Mouse (Mus musculus) neural tube, embryonic 12.5 days (tissue): ENCODE results near the gene Wee2. TPM values are rescaled to one million over a fixed set of nuclear protein-coding genes. Genes with fewer than 3 reads are reported as not detected.

Experiments
- ATAC-seq: fragments of 200-750 bp; cut with Nextera tagmentation; 2 replicates; pipeline ENCODE4 v1.8.0; 2017; ENCODE audit warnings: low read depth, mild to moderate bottlenecking, moderate TSS enrichment, moderate library complexity; ENCODE audit not compliant: low FRiP score
- H3K27ac ChIP-seq: fragments of 300-500 bp; sonication (generic); 2 replicates; pipeline ENCODE4 v1.5.1; 2016
- H3K27me3 ChIP-seq: fragments of 300-500 bp; sonication (generic); replicated peaks from 2 replicates; pipeline ENCODE4 v1.6.1; 2016; ENCODE audit warnings: mild to moderate bottlenecking
- H3K36me3 ChIP-seq: fragments of 300-500 bp; sonication (generic); 2 replicates; pipeline ENCODE4 v1.6.1; 2016; ENCODE audit warnings: mild to moderate bottlenecking
- H3K4me1 ChIP-seq: fragments of 300-500 bp; sonication (generic); 2 replicates; pipeline ENCODE4 v1.6.1; 2016
- H3K4me2 ChIP-seq: fragments of 300-500 bp; sonication (generic); replicated peaks from 2 replicates; pipeline ENCODE4 v1.6.1; 2016; ENCODE audit warnings: mild to moderate bottlenecking
- H3K4me3 ChIP-seq: fragments of 300-500 bp; sonication (generic); 2 replicates; pipeline ENCODE4 v1.5.1; 2016
- H3K9ac ChIP-seq: fragments of 300-500 bp; sonication (generic); 2 replicates; pipeline ENCODE4 v1.6.1; 2016; ENCODE audit warnings: mild to moderate bottlenecking
- H3K9me3 ChIP-seq: fragments of 300-500 bp; sonication (generic); 2 replicates; pipeline ENCODE4 v1.6.1; 2016; ENCODE audit warnings: mild to moderate bottlenecking
- WGBS: fragments of 180-500 bp; shearing (Covaris S2); methylation state at CpG from one replicate; pipeline ENCODE4 v1.1.7; 2016; 5-methylcytosine and 5-hydroxymethylcytosine counted together
- polyA plus RNA-seq: library from polyadenylated mRNA; unstranded; fragments of >200 nt; fragmentation: Nextera tagmentation; extraction: Ambion mirVana; gene quantifications from 2 replicates; pipeline ENCODE4 v1.2.1, GENCODE M21; 2016

Gene Wee2
- polyA plus RNA-seq, 1 experiment from 2014 or later = not detected

DNA sequence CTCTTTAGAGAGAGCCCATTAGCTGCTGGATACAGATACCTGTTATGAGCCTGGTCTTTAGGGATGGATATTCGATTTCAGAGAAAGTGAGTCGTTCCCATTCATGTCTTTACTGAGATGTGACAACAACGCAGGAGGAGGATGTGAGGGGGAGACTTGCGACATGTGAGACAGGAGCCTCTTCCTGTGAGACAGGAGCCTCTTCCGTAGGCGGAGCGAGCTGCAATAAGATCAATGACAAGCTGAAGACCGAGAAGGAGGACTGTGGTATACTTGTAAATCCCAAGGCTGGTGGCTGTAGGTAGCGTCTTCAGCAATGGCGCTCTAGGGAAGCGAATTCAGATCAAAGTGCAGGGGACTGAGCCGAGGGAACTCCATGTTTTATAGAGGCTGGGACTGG is 843 bp downstream of the Wee2 start:
- Histone ChIP-seq H3K27me3 (no peaks in the 10 kb centered on the region; the same call in none of the 2 replicates), H3K36me3 (no peaks in the 10 kb centered on the region), H3K9me3 (no peaks in the 10 kb centered on the region), H3K4me3 (no peak overlapping the region), H3K27ac (no peak overlapping the region), H3K4me1 (peaks cover 3% of the 10 kb centered on the region; the same call in 1 of the 2 replicates), H3K9ac (no peak overlapping the region), H3K4me2 (no peak overlapping the region; the same call in 1 of the 2 replicates)
- ATAC-seq = no peak
- 38% methylated on average over 12 of the region's 12 CpGs for WGBS

DNA sequence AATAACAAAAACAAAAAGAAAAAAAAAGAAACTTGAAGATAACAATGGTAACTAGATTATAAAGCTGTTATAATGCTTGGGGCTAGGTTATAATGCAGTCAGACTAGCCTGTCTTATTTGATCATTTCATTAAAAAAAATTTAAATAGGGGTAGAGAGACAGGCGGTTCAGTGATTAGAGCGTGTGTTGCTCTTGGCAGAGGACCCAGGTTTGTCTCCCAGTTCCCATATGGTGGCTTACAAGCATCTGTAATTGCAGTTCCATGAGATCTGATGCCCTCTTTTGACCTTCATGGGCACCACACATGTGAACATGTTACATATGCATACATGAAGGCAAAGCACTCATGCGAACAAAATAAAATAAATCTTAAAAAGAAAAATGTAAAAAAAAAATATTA is 2.4 kb downstream of the Wee2 start:
- Histone ChIP-seq H3K27ac (no peak overlapping the region), H3K9me3 (no peaks in the 10 kb centered on the region), H3K4me3 (no peak overlapping the region), H3K27me3 (no peaks in the 10 kb centered on the region; the same call in none of the 2 replicates), H3K4me2 (no peak overlapping the region), H3K4me1 (no peaks in the 10 kb centered on the region), H3K9ac (no peak overlapping the region), H3K36me3 (no peaks in the 10 kb centered on the region)
- ATAC-seq = no peak
- WGBS = 81% methylated on average over 3 of the region's 3 CpGs

GRCm38 (mm10) chr6:40441755-40442154 is 2.9 kb downstream of the Wee2 start:
- WGBS = 48% methylated on average over 3 of the region's 3 CpGs
- Histone ChIP-seq H3K36me3 (no peaks in the 10 kb centered on the region), H3K4me3 (no peak overlapping the region), H3K9me3 (no peaks in the 10 kb centered on the region), H3K27me3 (no peaks in the 10 kb centered on the region; the same call in none of the 2 replicates), H3K9ac (no peak overlapping the region), H3K4me1 (no peaks in the 10 kb centered on the region), H3K27ac (no peak overlapping the region), H3K4me2 (no peak overlapping the region)
- no peak for ATAC-seq

- no peak overlapping the region for H3K27ac ChIP-seq
- H3K27me3 ChIP-seq = no peaks in the 10 kb centered on the region; the same call in none of the 2 replicates
- no peak overlapping the region for H3K4me2 ChIP-seq
- 35% methylated on average over 10 of the region's 10 CpGs for WGBS
- ATAC-seq = no peak
- no peaks in the 10 kb centered on the region for H3K36me3 ChIP-seq
- H3K4me3 ChIP-seq = no peak overlapping the region
- H3K9me3 ChIP-seq = no peaks in the 10 kb centered on the region
- no peak overlapping the region for H3K9ac ChIP-seq
- H3K4me1 ChIP-seq = no peaks in the 10 kb centered on the region
Measured at GRCm38 (mm10) chr6:40443281-40443928, 4.5 kb downstream of the Wee2 start.

- no peaks in the 10 kb centered on the region for H3K36me3 ChIP-seq
- H3K27me3 ChIP-seq = no peaks in the 10 kb centered on the region
- no peaks in the 10 kb centered on the region for H3K4me1 ChIP-seq
- no peak for ATAC-seq
- H3K9ac ChIP-seq = no peak overlapping the region
- H3K9me3 ChIP-seq = no peaks in the 10 kb centered on the region
- no peak overlapping the region for H3K4me2 ChIP-seq
- H3K27ac ChIP-seq = no peak overlapping the region
- H3K4me3 ChIP-seq = no peak overlapping the region
Measured at GRCm38 (mm10) chr6:40448626-40449025, 9.7 kb downstream of the Wee2 start.

DNA sequence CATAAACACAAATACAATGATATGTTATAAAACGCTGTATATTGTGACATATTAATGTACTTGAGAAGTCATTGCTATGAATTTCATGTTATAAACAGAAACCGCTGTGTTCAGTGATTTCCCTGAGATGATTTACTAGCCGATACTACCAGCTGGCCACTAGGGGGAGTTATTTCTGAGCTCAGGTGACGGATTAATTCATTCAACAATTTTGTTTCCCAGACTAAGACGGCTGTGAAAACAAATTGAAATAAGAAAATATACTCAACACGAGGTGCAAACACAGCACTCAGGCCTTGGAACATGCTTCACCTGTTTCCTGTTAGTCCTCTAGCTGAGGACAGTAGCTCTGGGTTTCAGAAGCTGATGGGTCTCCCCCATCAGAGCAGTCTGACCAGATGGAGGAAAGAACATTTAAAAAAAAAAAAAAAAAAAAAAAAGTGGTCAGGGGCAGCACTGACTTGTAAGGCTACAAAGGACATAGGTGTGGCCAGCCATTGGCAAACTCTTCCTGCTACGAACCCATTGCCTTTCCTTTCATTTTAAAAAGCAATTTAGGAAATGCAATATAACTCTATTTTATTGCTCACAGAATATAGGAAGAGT is 15.7 kb downstream of the Wee2 start:
- H3K4me2 ChIP-seq = no peak overlapping the region
- WGBS = 24% methylated on average over 7 of the region's 7 CpGs

DNA sequence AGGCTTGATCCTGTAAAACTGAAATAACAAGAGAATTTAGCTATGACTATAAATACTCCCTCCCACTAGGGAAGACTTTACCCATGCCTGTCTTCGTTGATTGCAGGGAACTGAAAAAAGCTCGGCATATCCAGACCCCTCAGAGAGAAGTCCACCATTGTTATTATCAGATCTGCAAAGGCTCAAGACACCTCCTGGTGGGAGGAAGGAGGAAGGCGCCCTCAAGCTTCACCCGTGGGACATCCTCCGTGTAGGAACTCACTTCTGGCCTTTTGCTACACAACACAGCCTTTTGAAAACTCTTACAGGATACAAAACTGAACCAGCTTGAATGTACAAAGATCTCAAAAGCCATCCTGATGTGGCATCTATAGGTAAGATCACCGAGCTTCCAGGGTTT is 26.8 kb downstream of the Wee2 start:
- no peak for ATAC-seq
- Histone ChIP-seq H3K27ac (no peak overlapping the region), H3K4me1 (no peaks in the 10 kb centered on the region), H3K4me2 (no peak overlapping the region), H3K27me3 (no peaks in the 10 kb centered on the region), H3K36me3 (no peaks in the 10 kb centered on the region), H3K9me3 (no peaks in the 10 kb centered on the region), H3K9ac (no peak overlapping the region), H3K4me3 (no peak overlapping the region)
- WGBS = 48% methylated on average over 6 of the region's 6 CpGs

More for the DNA sequence above, 15.7 kb downstream of the Wee2 start:
- no peak for ATAC-seq
- Histone ChIP-seq H3K36me3 (no peaks in the 10 kb centered on the region), H3K4me3 (no peak overlapping the region), H3K27me3 (no peaks in the 10 kb centered on the region), H3K9ac (no peak overlapping the region), H3K9me3 (no peaks in the 10 kb centered on the region), H3K27ac (no peak overlapping the region), H3K4me1 (no peaks in the 10 kb centered on the region)

GRCm38 (mm10) chr6:40470916-40471719 is 32.2 kb downstream of the Wee2 start, which contains the start of gene Ssbp1:
Gene Ssbp1 (plus strand): TSS chr6:40471352.
- H3K4me2 ChIP-seq = peak within 1 kb of the TSS; percentile 69
- peaks cover 27% of the 10 kb centered on the region for H3K36me3 ChIP-seq
- no peaks in the 10 kb centered on the region for H3K9me3 ChIP-seq
- peak; percentile 96 for ATAC-seq
- H3K27ac ChIP-seq = peak within 1 kb of the TSS; percentile 64
- peak within 1 kb of the TSS; percentile 84 for H3K9ac ChIP-seq
- H3K4me1 ChIP-seq = peaks cover 10% of the 10 kb centered on the region; the same call in 1 of the 2 replicates
- peak within 1 kb of the TSS; percentile 75 for H3K4me3 ChIP-seq
- no peaks in the 10 kb centered on the region for H3K27me3 ChIP-seq
- 1% methylated on average over 54 of the region's 54 CpGs for WGBS

DNA sequence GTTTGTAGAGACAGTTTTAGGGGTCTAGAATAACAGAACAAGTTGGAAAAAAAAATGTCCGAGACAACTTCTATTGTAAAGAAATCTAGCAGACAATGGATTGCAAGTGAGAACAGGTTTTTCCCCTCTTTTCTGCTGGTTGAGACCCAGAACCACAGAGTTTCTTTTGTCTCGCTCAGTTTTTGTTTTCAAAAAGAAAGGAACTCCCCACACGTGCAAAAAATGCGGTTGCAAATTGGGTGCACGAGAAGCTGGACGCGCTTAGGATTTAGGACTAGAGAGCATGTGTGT is 32.8 kb downstream of the Wee2 start:
- H3K9ac ChIP-seq = peak overlapping the region; percentile 84
- peak overlapping the region; percentile 75 for H3K4me3 ChIP-seq
- no peaks in the 10 kb centered on the region for H3K27me3 ChIP-seq
- no peaks in the 10 kb centered on the region for H3K9me3 ChIP-seq
- peak overlapping the region; percentile 64 for H3K27ac ChIP-seq
- H3K36me3 ChIP-seq = peaks cover 30% of the 10 kb centered on the region
- peak overlapping the region; percentile 69 for H3K4me2 ChIP-seq
- peak; percentile 9; the same call in 1 of the 2 replicates for ATAC-seq
- WGBS = under 1% methylated on average over 7 of the region's 7 CpGs
- peaks cover 10% of the 10 kb centered on the region; the same call in 1 of the 2 replicates for H3K4me1 ChIP-seq

DNA sequence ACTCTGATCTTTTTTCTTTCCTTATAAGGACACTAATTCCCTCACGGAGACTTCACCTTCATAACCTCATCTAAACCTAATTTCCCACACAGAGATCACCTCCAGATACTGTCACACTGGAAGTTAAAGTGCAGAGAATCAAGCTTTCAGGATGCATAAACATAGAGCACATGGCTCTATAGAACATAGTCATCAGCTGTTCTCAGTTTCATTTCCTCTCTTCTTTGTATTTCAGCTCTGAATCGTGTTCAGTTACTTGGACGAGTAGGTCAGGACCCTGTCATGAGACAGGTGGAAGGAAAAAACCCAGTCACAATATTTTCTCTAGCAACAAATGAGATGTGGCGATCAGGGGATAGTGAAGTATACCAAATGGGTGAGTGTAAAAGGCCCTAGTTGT is 37.2 kb downstream of the Wee2 start:
- Histone ChIP-seq H3K9me3 (no peaks in the 10 kb centered on the region), H3K9ac (no peak overlapping the region), H3K36me3 (peaks cover 52% of the 10 kb centered on the region), H3K27me3 (no peaks in the 10 kb centered on the region), H3K4me3 (no peak overlapping the region), H3K4me2 (no peak overlapping the region), H3K27ac (no peak overlapping the region), H3K4me1 (peaks cover 10% of the 10 kb centered on the region; the same call in 1 of the 2 replicates)
- no peak for ATAC-seq
- 93% methylated on average over 4 of the region's 4 CpGs for WGBS

DNA sequence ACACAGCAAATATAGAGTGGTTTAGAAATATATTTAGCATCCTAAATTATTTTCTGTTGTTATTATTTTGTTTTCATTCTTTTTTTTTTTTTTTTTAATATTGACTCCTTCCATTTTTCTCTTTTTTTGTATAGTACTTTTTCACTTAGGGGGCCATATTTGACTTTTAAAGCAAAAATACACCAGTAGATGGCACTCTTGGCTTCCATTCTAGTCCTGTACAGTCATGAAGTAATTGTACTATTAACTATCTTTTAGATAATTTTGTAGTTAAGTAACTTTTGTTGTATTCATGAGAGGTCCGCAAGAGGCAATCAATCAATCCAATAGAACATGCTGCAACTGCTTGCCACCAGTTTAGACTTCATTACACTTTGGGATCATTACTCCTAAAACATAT is 40.8 kb downstream of the Wee2 start:
- H3K9ac ChIP-seq = no peak overlapping the region
- H3K27ac ChIP-seq = no peak overlapping the region
- no peak overlapping the region for H3K4me3 ChIP-seq
- ATAC-seq = no peak
- no peaks in the 10 kb centered on the region for H3K9me3 ChIP-seq
- H3K4me1 ChIP-seq = no peaks in the 10 kb centered on the region
- H3K36me3 ChIP-seq = peaks cover 71% of the 10 kb centered on the region
- WGBS = 91% methylated on average over 1 of the region's 1 CpGs
- H3K27me3 ChIP-seq = no peaks in the 10 kb centered on the region
- H3K4me2 ChIP-seq = no peak overlapping the region

DNA sequence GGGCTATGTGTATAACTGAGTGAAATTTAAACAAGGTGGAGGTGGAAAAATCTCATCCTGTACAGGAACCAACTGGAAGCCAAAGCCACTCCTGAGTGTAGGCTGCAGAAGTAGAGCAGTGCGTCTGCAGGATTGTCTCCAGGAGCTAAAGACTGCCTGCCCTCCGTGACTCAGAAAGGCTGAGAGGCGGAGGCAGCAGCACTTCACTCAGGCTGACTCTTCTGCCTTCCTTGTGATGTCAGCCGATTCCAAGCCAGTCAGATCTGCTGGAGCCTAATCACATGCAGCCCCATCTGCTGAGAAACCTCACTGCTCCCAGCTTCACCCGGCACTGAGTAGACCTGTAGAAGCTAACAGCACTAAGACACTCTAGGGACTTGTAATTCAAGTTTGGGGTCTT is 43.4 kb downstream of the Wee2 start:
- Histone ChIP-seq H3K4me1 (no peaks in the 10 kb centered on the region), H3K4me2 (no peak overlapping the region), H3K27me3 (no peaks in the 10 kb centered on the region), H3K9me3 (no peaks in the 10 kb centered on the region), H3K9ac (no peak overlapping the region), H3K4me3 (no peak overlapping the region), H3K36me3 (peaks cover 49% of the 10 kb centered on the region), H3K27ac (no peak overlapping the region)
- ATAC-seq = no peak
- 97% methylated on average over 5 of the region's 5 CpGs for WGBS
